Mouse (Mus musculus): ENCODE data around the gene Ubxn11. TPM values are rescaled to one million over a fixed set of nuclear protein-coding genes. Genes with fewer than 3 reads are reported as not detected.
"Not testable (repeated sequence)": the region's sequence is repeated elsewhere in the genome, so short reads cannot be mapped to it uniquely, and the experiment has no call there.

Gene Ubxn11
- total RNA-seq, 1 experiment = 12.4 TPM

DNA sequence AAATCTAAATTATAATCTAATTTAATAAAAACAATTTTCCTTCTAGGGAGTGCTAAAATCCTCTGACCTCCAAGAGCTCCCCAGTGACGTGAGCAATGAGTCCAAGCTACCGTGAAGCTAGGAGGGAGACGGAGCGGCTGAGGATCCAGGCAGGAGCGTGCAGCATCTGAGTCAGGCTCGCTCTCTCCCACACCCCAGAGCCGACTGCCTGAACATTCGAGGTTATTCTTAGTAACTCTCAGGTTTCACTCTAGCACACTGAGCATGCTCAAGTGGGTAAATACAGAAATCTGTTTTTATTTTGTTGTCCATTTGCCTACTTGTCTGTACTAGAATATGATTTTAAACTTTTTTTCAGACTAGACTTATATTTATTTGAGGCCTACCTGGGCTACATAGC lies 54.4 kb downstream of the Ubxn11 start:
- Histone ChIP-seq H3K27ac (ENCODE audit: insufficient read depth, low read depth, low read length, poor library complexity, severe bottlenecking) (no peak overlapping the region), H3K9me3 (ENCODE audit: control insufficient read depth, insufficient read depth, low read depth, low read length) (no peaks in the 10 kb centered on the region), H3K4me3 (ENCODE audit: insufficient read depth in 1 of 2, low read depth in 1 of 2, low read length in 2 of 2, poor library complexity in 1 of 2, severe bottlenecking in 1 of 2) (no peak overlapping the region), H3K36me3 (ENCODE audit: control insufficient read depth, insufficient read depth, low read length, poor library complexity, severe bottlenecking) (peaks cover 18% of the 10 kb centered on the region), H3K9ac (ENCODE audit: insufficient read depth, low read depth, low read length, poor library complexity, severe bottlenecking) (no peak overlapping the region), H3K4me1 (ENCODE audit: control insufficient read depth in 2 of 2, insufficient read depth in 2 of 2, low read length in 2 of 2, poor library complexity in 1 of 2) (no peaks in the 10 kb centered on the region)
- in situ Hi-C loops (cut with MboI; ENCODE audit: low sequenced_read_pairs in 2 of 2, unreplicated experiment in 2 of 2) = no loop called here
- TF ChIP-seq ZC3H11A (IDR thresholded peaks at IDR 0.05; ENCODE audit: borderline replicate concordance, low read depth, low read length) (no peak), HCFC1 (IDR thresholded peaks at IDR 0.05; ENCODE audit: borderline replicate concordance, insufficient read depth, low read length) (no peak), ZNF384 (IDR thresholded peaks at IDR 0.05; ENCODE audit: low read depth, low read length) (no peak), MAFK (IDR thresholded peaks at IDR 0.05; ENCODE audit: insufficient read depth, low read depth, low read length) (no peak), CHD2 (IDR thresholded peaks at IDR 0.05; ENCODE audit: low read depth, low read length) (no peak)
- no peak for DNase-seq (ENCODE audit: low read depth, low spot score)

DNA sequence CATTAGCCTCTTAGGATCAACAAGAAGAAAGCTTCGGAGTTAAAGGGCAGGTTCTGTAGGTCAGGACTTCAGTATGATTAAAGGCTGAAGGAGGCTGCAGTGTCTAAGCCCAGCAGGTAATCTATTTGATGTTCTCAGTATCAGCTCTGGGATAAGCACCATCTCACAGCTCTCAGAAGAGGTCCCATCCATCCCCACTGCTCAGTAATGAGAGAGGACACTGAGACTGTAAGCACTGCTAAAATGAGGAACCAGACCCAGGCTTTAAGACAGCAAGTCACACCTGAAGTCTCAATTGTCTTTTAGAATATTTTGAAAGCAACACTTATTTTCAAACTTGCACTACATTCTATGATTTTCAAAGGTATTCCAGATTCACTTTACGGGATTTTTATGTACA lies 55.2 kb downstream of the Ubxn11 start:
- in situ Hi-C loops (cut with MboI; ENCODE audit: low sequenced_read_pairs in 2 of 2, unreplicated experiment in 2 of 2) = no loop called here
- no peak overlapping the region for H3K9ac ChIP-seq (ENCODE audit: insufficient read depth, low read depth, low read length, poor library complexity, severe bottlenecking)
- DNase-seq (ENCODE audit: low read depth, low spot score) = no peak

DNA sequence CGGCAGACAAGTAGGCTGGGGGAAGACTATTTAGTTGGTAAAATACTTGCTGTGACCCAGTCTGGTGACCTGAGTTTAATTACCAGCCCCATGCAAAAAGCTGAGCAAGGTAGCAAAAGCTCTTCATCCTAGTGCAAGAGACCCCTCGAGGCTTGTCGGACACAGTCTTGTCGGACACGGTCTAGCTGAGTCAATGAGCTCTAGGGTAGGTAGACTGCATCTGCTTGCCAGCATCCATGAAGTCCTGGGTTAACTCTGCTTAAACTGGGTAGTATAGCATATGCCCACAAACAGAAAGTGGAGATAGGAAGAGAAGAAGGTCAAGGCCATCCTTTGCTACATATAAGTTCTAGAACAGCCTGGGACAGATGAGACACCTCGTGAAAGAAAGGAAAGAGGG lies 56.4 kb downstream of the Ubxn11 start:
- Histone ChIP-seq H3K9ac (ENCODE audit: insufficient read depth, low read depth, low read length, poor library complexity, severe bottlenecking) (no peak overlapping the region), H3K4me3 (ENCODE audit: insufficient read depth in 1 of 2, low read depth in 1 of 2, low read length in 2 of 2, poor library complexity in 1 of 2, severe bottlenecking in 1 of 2) (no peak overlapping the region), H3K27ac (ENCODE audit: insufficient read depth, low read depth, low read length, poor library complexity, severe bottlenecking) (no peak overlapping the region), H3K36me3 (ENCODE audit: control insufficient read depth, insufficient read depth, low read length, poor library complexity, severe bottlenecking) (peaks cover 16% of the 10 kb centered on the region), H3K9me3 (ENCODE audit: control insufficient read depth, insufficient read depth, low read depth, low read length) (no peaks in the 10 kb centered on the region), H3K4me1 (ENCODE audit: control insufficient read depth in 2 of 2, insufficient read depth in 2 of 2, low read length in 2 of 2, poor library complexity in 1 of 2) (no peaks in the 10 kb centered on the region)
- no peak for DNase-seq (ENCODE audit: low read depth, low spot score)
- in situ Hi-C loops (cut with MboI; ENCODE audit: low sequenced_read_pairs in 2 of 2, unreplicated experiment in 2 of 2) = no loop called here
- TF ChIP-seq HCFC1 (IDR thresholded peaks at IDR 0.05; ENCODE audit: borderline replicate concordance, insufficient read depth, low read length) = no peak
- TF ChIP-seq MAFK (IDR thresholded peaks at IDR 0.05; ENCODE audit: insufficient read depth, low read depth, low read length) = no peak
- TF ChIP-seq ZC3H11A (IDR thresholded peaks at IDR 0.05; ENCODE audit: borderline replicate concordance, low read depth, low read length) = no peak
- TF ChIP-seq ZNF384 (IDR thresholded peaks at IDR 0.05; ENCODE audit: low read depth, low read length) = no peak
- TF ChIP-seq CHD2 (IDR thresholded peaks at IDR 0.05; ENCODE audit: low read depth, low read length) = no peak

More for the DNA sequence above, 55.2 kb downstream of the Ubxn11 start:
- Histone ChIP-seq H3K4me3 (ENCODE audit: insufficient read depth in 1 of 2, low read depth in 1 of 2, low read length in 2 of 2, poor library complexity in 1 of 2, severe bottlenecking in 1 of 2) (no peak overlapping the region), H3K9me3 (ENCODE audit: control insufficient read depth, insufficient read depth, low read depth, low read length) (no peaks in the 10 kb centered on the region), H3K4me1 (ENCODE audit: control insufficient read depth in 2 of 2, insufficient read depth in 2 of 2, low read length in 2 of 2, poor library complexity in 1 of 2) (no peaks in the 10 kb centered on the region), H3K36me3 (ENCODE audit: control insufficient read depth, insufficient read depth, low read length, poor library complexity, severe bottlenecking) (peaks cover 16% of the 10 kb centered on the region), H3K27ac (ENCODE audit: insufficient read depth, low read depth, low read length, poor library complexity, severe bottlenecking) (no peak overlapping the region)
- TF ChIP-seq CHD2 (IDR thresholded peaks at IDR 0.05; ENCODE audit: low read depth, low read length) = no peak
- no peak for TF ChIP-seq HCFC1 (IDR thresholded peaks at IDR 0.05; ENCODE audit: borderline replicate concordance, insufficient read depth, low read length)
- no peak for TF ChIP-seq MAFK (IDR thresholded peaks at IDR 0.05; ENCODE audit: insufficient read depth, low read depth, low read length)
- TF ChIP-seq ZNF384 (IDR thresholded peaks at IDR 0.05; ENCODE audit: low read depth, low read length) = no peak
- no peak for TF ChIP-seq ZC3H11A (IDR thresholded peaks at IDR 0.05; ENCODE audit: borderline replicate concordance, low read depth, low read length)

DNA sequence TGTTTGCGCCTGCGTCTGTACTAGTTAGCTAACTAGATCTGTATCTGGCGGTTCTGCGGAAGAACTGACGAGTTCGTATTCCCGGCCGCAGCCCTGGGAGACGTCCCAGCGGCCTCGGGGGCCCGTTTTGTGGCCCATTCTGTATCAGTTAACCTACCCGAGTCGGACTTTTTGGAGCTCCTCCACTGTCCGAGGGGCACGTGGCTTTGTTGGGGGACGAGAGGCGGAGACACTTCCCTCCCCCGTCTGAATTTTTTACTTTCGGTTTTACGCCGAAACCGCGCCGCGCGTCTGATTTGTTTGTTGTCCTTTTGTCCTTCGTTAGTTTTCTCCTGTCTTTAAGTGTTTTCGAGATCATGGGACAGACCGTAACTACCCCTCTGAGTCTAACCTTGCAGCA lies 57.7 kb downstream of the Ubxn11 start:
- H3K4me3 ChIP-seq (ENCODE audit: insufficient read depth in 1 of 2, low read depth in 1 of 2, low read length in 2 of 2, poor library complexity in 1 of 2, severe bottlenecking in 1 of 2); H3K9me3 ChIP-seq (ENCODE audit: control insufficient read depth, insufficient read depth, low read depth, low read length); DNase-seq (ENCODE audit: low read depth, low spot score); H3K4me1 ChIP-seq (ENCODE audit: control insufficient read depth in 2 of 2, insufficient read depth in 2 of 2, low read length in 2 of 2, poor library complexity in 1 of 2); H3K9ac ChIP-seq (ENCODE audit: insufficient read depth, low read depth, low read length, poor library complexity, severe bottlenecking); in situ Hi-C loops (cut with MboI; ENCODE audit: low sequenced_read_pairs in 2 of 2, unreplicated experiment in 2 of 2); H3K36me3 ChIP-seq (ENCODE audit: control insufficient read depth, insufficient read depth, low read length, poor library complexity, severe bottlenecking); H3K27ac ChIP-seq (ENCODE audit: insufficient read depth, low read depth, low read length, poor library complexity, severe bottlenecking): not testable (repeated sequence)

DNA sequence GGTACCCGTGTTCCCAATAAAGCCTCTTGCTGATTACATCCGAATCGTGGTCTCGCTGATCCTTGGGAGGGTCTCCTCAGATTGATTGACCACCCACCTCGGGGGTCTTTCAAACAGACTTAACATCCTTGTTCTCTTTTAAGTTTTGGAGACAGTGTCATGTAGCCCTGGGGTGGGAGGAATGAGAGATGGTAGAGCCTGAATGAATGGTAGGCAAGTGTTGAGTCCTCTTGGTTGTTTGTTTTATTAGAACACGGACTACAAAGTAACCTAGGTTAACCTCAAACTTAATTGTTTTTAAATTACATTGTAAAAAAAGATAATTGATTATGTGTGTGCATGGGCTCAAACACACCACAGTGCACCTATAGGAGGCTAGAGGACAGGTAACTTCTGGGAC lies 62.2 kb downstream of the Ubxn11 start:
- H3K27ac ChIP-seq (ENCODE audit: insufficient read depth, low read depth, low read length, poor library complexity, severe bottlenecking) = no peak overlapping the region
- no peak overlapping the region for H3K9ac ChIP-seq (ENCODE audit: insufficient read depth, low read depth, low read length, poor library complexity, severe bottlenecking)
- no peaks in the 10 kb centered on the region for H3K9me3 ChIP-seq (ENCODE audit: control insufficient read depth, insufficient read depth, low read depth, low read length)
- H3K36me3 ChIP-seq (ENCODE audit: control insufficient read depth, insufficient read depth, low read length, poor library complexity, severe bottlenecking) = peaks cover 2% of the 10 kb centered on the region; the same call in 1 of the 2 replicates
- no peak overlapping the region for H3K4me3 ChIP-seq (ENCODE audit: insufficient read depth in 1 of 2, low read depth in 1 of 2, low read length in 2 of 2, poor library complexity in 1 of 2, severe bottlenecking in 1 of 2)
- no peaks in the 10 kb centered on the region for H3K4me1 ChIP-seq (ENCODE audit: control insufficient read depth in 2 of 2, insufficient read depth in 2 of 2, low read length in 2 of 2, poor library complexity in 1 of 2)
- DNase-seq (ENCODE audit: low read depth, low spot score) = no peak
- in situ Hi-C loops (cut with MboI; ENCODE audit: low sequenced_read_pairs in 2 of 2, unreplicated experiment in 2 of 2) = no loop called here
- no peak for TF ChIP-seq ZC3H11A (IDR thresholded peaks at IDR 0.05; ENCODE audit: borderline replicate concordance, low read depth, low read length)
- TF ChIP-seq MAFK (IDR thresholded peaks at IDR 0.05; ENCODE audit: insufficient read depth, low read depth, low read length) = no peak
- TF ChIP-seq CHD2 (IDR thresholded peaks at IDR 0.05; ENCODE audit: low read depth, low read length) = no peak
- TF ChIP-seq HCFC1 (IDR thresholded peaks at IDR 0.05; ENCODE audit: borderline replicate concordance, insufficient read depth, low read length) = no peak
- TF ChIP-seq ZNF384 (IDR thresholded peaks at IDR 0.05; ENCODE audit: low read depth, low read length) = no peak

Measured in ES-E14 (cell line).